Mouse (Mus musculus) CH12.LX (cell line): Measurements from ENCODE around the gene Cxcl5. TPM values are rescaled to one million over a fixed set of nuclear protein-coding genes. Genes with fewer than 3 reads are reported as not detected.

Source experiments
- DNase-seq: peaks from one replicate; pipeline ENCODE4 v3.0.0-alpha.2; 2013; ENCODE audit errors: extremely low read depth
- H3K27ac ChIP-seq: 2 replicates; pipeline ENCODE4 v1.5.1; 2012; ENCODE audit warnings: low read depth, mild to moderate bottlenecking, control low read depth, moderate library complexity; ENCODE audit not compliant: insufficient read depth
- H3K27me3 ChIP-seq: replicated peaks from 2 replicates; pipeline ENCODE3; 2012; ENCODE audit warnings: inconsistent platforms
- H3K36me3 ChIP-seq, 2 experiments: replicated peaks in 1 of 2; 2 replicates each; pipeline versions ENCODE3 to v1.6.1; 2012; ENCODE audit warnings: inconsistent platforms in 1 of 2, low read length in 1 of 2, mild to moderate bottlenecking in 1 of 2, mixed read lengths in 1 of 2, moderate library complexity in 1 of 2; ENCODE audit not compliant: control insufficient read depth in 1 of 2, insufficient read depth in 1 of 2
- H3K4me1 ChIP-seq, 2 experiments: 2 replicates each; pipeline ENCODE4 v1.6.1; 2012; ENCODE audit warnings: inconsistent platforms in 1 of 2, moderate library complexity in 1 of 2; ENCODE audit not compliant: insufficient read depth in 2 of 2, control insufficient read depth in 1 of 2
- H3K4me2 ChIP-seq: 2 replicates; pipeline ENCODE4 v1.6.1; 2012; ENCODE audit warnings: low read depth, mild to moderate bottlenecking, control low read depth; ENCODE audit not compliant: poor library complexity, insufficient read depth, severe bottlenecking
- H3K4me3 ChIP-seq, 3 experiments: fragments of 150-350 bp in 1 of 3; sonication (generic) in 1 of 3; replicated peaks in 1 of 3; 2 replicates each; pipeline versions ENCODE3 to v1.5.1; 2011 to 2012; ENCODE audit warnings: low read depth in 2 of 3, low read length in 2 of 3, mild to moderate bottlenecking in 2 of 3, moderate library complexity in 2 of 3, control low read depth in 1 of 3, improper control_type of control experiment in 1 of 3, inconsistent platforms in 1 of 3, mixed read lengths in 1 of 3; ENCODE audit not compliant: poor library complexity in 1 of 3
- H3K79me2 ChIP-seq: replicated peaks from 2 replicates; pipeline ENCODE4 v1.6.1; 2012; ENCODE audit warnings: mild to moderate bottlenecking, moderate library complexity; ENCODE audit not compliant: control insufficient read depth, poor library complexity, insufficient read depth, severe bottlenecking; ENCODE audit errors: extremely low read depth
- H3K9ac ChIP-seq: 2 replicates; pipeline ENCODE4 v1.6.1; 2012; ENCODE audit warnings: low read depth, mild to moderate bottlenecking, control low read depth, moderate library complexity; ENCODE audit not compliant: insufficient read depth
- H3K9me3 ChIP-seq: replicated peaks from 2 replicates; pipeline ENCODE3; 2012; ENCODE audit warnings: low read length, inconsistent platforms, mixed read lengths
- BHLHE40 ChIP-seq: IDR thresholded peaks from 2 replicates; pipeline ENCODE4 v1.6.1; 2011; ENCODE audit warnings: mild to moderate bottlenecking, low read depth, low read length, improper control_type of control experiment
- CHD1 ChIP-seq: IDR thresholded peaks from 2 replicates; pipeline ENCODE4 v1.6.1; 2012; ENCODE audit warnings: low read depth, low read length, improper control_type of control experiment, inconsistent platforms
- CHD2 ChIP-seq: IDR thresholded peaks from 2 replicates; pipeline ENCODE4 v1.6.1; 2011; ENCODE audit warnings: low read length, improper control_type of control experiment
- CTCF ChIP-seq, 2 experiments: IDR thresholded peaks in 1 of 2; conservative IDR thresholded peaks in 1 of 2; 2 replicates each; pipeline ENCODE4 v1.5.1; 2011 to 2012; ENCODE audit warnings: low read depth in 2 of 2, low read length in 2 of 2, improper control_type of control experiment in 1 of 2, inconsistent platforms in 1 of 2, mild to moderate bottlenecking in 1 of 2, moderate library complexity in 1 of 2
- E2F4 ChIP-seq: IDR thresholded peaks from 2 replicates; pipeline ENCODE4 v1.6.1; 2011; ENCODE audit warnings: low read depth, low read length, improper control_type of control experiment; ENCODE audit not compliant: insufficient replicate concordance
- ELF1 ChIP-seq: IDR thresholded peaks from 2 replicates; pipeline ENCODE4 v1.6.1; 2014; ENCODE audit warnings: low read depth, mild to moderate bottlenecking, inconsistent platforms, low read length, improper control_type of control experiment
- GABPA ChIP-seq: IDR thresholded peaks from 2 replicates; pipeline ENCODE4 v1.6.1; 2012; ENCODE audit warnings: low read depth, low read length, improper control_type of control experiment, inconsistent platforms; ENCODE audit not compliant: insufficient replicate concordance
- HCFC1 ChIP-seq: IDR thresholded peaks from 2 replicates; pipeline ENCODE4 v1.6.1; 2012; ENCODE audit warnings: low read depth, mild to moderate bottlenecking, inconsistent platforms, low read length, improper control_type of control experiment
- IRF4 ChIP-seq: IDR thresholded peaks from 2 replicates; pipeline ENCODE4 v1.6.1; 2014; ENCODE audit warnings: low read depth, mild to moderate bottlenecking, inconsistent platforms, low read length, improper control_type of control experiment
- JUN ChIP-seq: IDR thresholded peaks from 2 replicates; pipeline ENCODE4 v1.6.1; 2011; ENCODE audit warnings: low read depth, mild to moderate bottlenecking, low read length, improper control_type of control experiment, moderate library complexity; ENCODE audit not compliant: insufficient read depth
- JUND ChIP-seq: conservative IDR thresholded peaks from 2 replicates; pipeline ENCODE4 v1.6.1; 2011; ENCODE audit warnings: low read depth, low read length, improper control_type of control experiment
- KAT2A ChIP-seq: IDR thresholded peaks from 2 replicates; pipeline ENCODE4 v1.6.1; 2012; ENCODE audit warnings: low read length, improper control_type of control experiment, inconsistent platforms; ENCODE audit not compliant: insufficient replicate concordance
- MAX ChIP-seq: IDR thresholded peaks from 2 replicates; pipeline ENCODE4 v1.6.1; 2011; ENCODE audit warnings: low read length, improper control_type of control experiment
- MEF2A ChIP-seq: IDR thresholded peaks from 2 replicates; pipeline ENCODE4 v1.6.1; 2014; ENCODE audit warnings: low read depth, mild to moderate bottlenecking, inconsistent platforms, low read length, improper control_type of control experiment, borderline replicate concordance
- MXI1 ChIP-seq: IDR thresholded peaks from 2 replicates; pipeline ENCODE4 v1.6.1; 2011; ENCODE audit warnings: mild to moderate bottlenecking, low read depth, low read length, improper control_type of control experiment
- MYC ChIP-seq: IDR thresholded peaks from 2 replicates; pipeline ENCODE4 v1.6.1; 2011; ENCODE audit warnings: low read depth, mild to moderate bottlenecking, improper control_type of control experiment, low read length
- NELFE ChIP-seq: IDR thresholded peaks from 2 replicates; pipeline ENCODE4 v1.6.1; 2011; ENCODE audit warnings: low read depth, low read length, improper control_type of control experiment
- NRF1 ChIP-seq: IDR thresholded peaks from 2 replicates; pipeline ENCODE4 v1.6.1; 2014; ENCODE audit warnings: low read depth, mild to moderate bottlenecking, inconsistent platforms, low read length, improper control_type of control experiment, moderate library complexity
- PAX5 ChIP-seq: IDR thresholded peaks from 2 replicates; pipeline ENCODE4 v1.6.1; 2012; ENCODE audit warnings: low read length, inconsistent platforms, mixed read lengths
- POLR2AphosphoS2 ChIP-seq: IDR thresholded peaks from 2 replicates; pipeline ENCODE4 v1.6.1; 2011; ENCODE audit warnings: low read depth, low read length, improper control_type of control experiment
- RAD21 ChIP-seq: IDR thresholded peaks from 2 replicates; pipeline ENCODE4 v1.6.1; 2011; ENCODE audit warnings: low read depth, mild to moderate bottlenecking, low read length, improper control_type of control experiment, moderate library complexity
- SIN3A ChIP-seq: IDR thresholded peaks from 2 replicates; pipeline ENCODE4 v1.6.1; 2012; ENCODE audit warnings: low read length, improper control_type of control experiment, inconsistent platforms
- SMC3 ChIP-seq: IDR thresholded peaks from 2 replicates; pipeline ENCODE4 v1.6.1; 2011; ENCODE audit warnings: low read depth, low read length, improper control_type of control experiment
- TBP ChIP-seq: conservative IDR thresholded peaks from 2 replicates; pipeline ENCODE4 v1.6.1; 2011; ENCODE audit warnings: low read depth, low read length, improper control_type of control experiment
- TCF12 ChIP-seq: IDR thresholded peaks from 2 replicates; pipeline ENCODE4 v1.6.1; 2014; ENCODE audit warnings: low read depth, mild to moderate bottlenecking, inconsistent platforms, low read length, improper control_type of control experiment
- UBTF ChIP-seq: IDR thresholded peaks from 2 replicates; pipeline ENCODE4 v1.6.1; 2012; ENCODE audit warnings: low read depth, mild to moderate bottlenecking, inconsistent platforms, low read length, improper control_type of control experiment, moderate library complexity
- USF1 ChIP-seq: IDR thresholded peaks from 2 replicates; pipeline ENCODE4 v1.6.1; 2014; ENCODE audit warnings: low read depth, mild to moderate bottlenecking, inconsistent platforms, low read length, improper control_type of control experiment
- USF2 ChIP-seq: conservative IDR thresholded peaks from 2 replicates; pipeline ENCODE4 v1.6.1; 2011; ENCODE audit warnings: low read depth, low read length, improper control_type of control experiment
- ZC3H11A ChIP-seq: IDR thresholded peaks from 2 replicates; pipeline ENCODE4 v1.6.1; 2012; ENCODE audit warnings: low read depth, mild to moderate bottlenecking, inconsistent platforms, low read length, improper control_type of control experiment
- ZKSCAN1 ChIP-seq: IDR thresholded peaks from 2 replicates; pipeline ENCODE4 v1.6.1; 2012; ENCODE audit warnings: low read depth, inconsistent platforms, low read length, improper control_type of control experiment, borderline replicate concordance
- ZMIZ1 ChIP-seq: IDR thresholded peaks from 2 replicates; pipeline ENCODE4 v1.6.1; 2012; ENCODE audit warnings: low read depth, mild to moderate bottlenecking, inconsistent platforms, low read length, improper control_type of control experiment
- ZNF384 ChIP-seq: IDR thresholded peaks from 2 replicates; pipeline ENCODE4 v1.6.1; 2012; ENCODE audit warnings: low read depth, low read length, improper control_type of control experiment, inconsistent platforms
- dilution Hi-C: fragments of 300-500 bp; cut with MboI; formaldehyde crosslinking; loops from 2 replicates; pipeline ENCODE4 v1.14.3; 2020; ENCODE audit warnings: low sequenced_read_pairs; ENCODE audit not compliant: extremely low pct_unique_long_range_greater_than_20kb, extremely low pct_ligation_motif_present
- in situ Hi-C: fragments of 300-500 bp; cut with MboI; formaldehyde crosslinking; loops from 3 replicates; pipeline ENCODE4 v1.14.3; 2019; ENCODE audit warnings: low sequenced_read_pairs, low pct_ligation_motif_present, low pct_unique_long_range_greater_than_20kb, mixed read lengths
- polyA plus RNA-seq: library from polyadenylated mRNA; unstranded; fragments of >175 nt; gene quantifications from 2 replicates; pipeline ENCODE4 v1.2.1, GENCODE M21; 2012; ENCODE audit warnings: low read depth; ENCODE audit not compliant: insufficient read length
- total RNA-seq, 2 experiments: library from RNA; depleted of rRNA; stranded (reverse); fragments of 300-350 nt in 1 of 2; fragments of >200 nt in 1 of 2; gene quantifications; 2 replicates each; pipeline ENCODE4 v1.2.3; 2012 to 2014

Gene Cxcl5
- total and polyA plus RNA-seq, 3 experiments = not detected

DNA sequence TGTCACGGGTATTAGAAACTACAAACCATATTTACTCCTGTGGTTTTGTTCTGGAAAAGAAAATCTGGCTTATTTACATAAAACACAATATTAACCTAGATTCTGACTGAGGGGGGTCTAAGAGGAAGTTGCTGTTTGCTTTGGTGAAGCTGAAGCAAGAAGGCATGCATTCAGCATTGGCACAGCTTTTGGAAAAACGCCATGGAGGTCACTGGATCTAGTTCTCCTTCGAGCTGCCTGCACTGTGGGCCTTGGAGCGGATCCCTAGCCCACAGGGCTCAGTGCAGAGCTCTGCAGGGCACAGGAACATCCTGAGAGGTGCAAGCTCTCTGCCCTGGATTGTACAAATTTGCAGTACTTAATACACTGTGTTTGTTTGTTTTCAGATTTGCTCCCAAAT, 27.7 kb upstream of the Cxcl5 start:
- Histone ChIP-seq H3K4me3 (no peak overlapping the region), H3K27me3 (no peaks in the 10 kb centered on the region), H3K4me2 (no peak overlapping the region), H3K4me1 (peaks cover 0 to 3% of the 10 kb centered on the region in 2 experiments; a peak in 1 of 4 replicates), H3K9ac (no peak overlapping the region), H3K36me3 (no peaks in the 10 kb centered on the region), H3K27ac (no peak overlapping the region), H3K79me2 (no peaks in the 10 kb centered on the region), H3K9me3 (no peaks in the 10 kb centered on the region)
- TF ChIP-seq SMC3 (no peak), TBP (no peak), USF1 (no peak), TCF12 (no peak), MYC (no peak), PAX5 (no peak), NRF1 (no peak), ZC3H11A (no peak), SIN3A (no peak), CHD2 (no peak), USF2 (no peak), HCFC1 (no peak), MAX (no peak), KAT2A (no peak), JUN (no peak)
- no peak for DNase-seq
- in situ Hi-C loops (no loop called here), dilution Hi-C loops (no loop called here)

- peak; percentile 94 for DNase-seq
- no peaks in the 10 kb centered on the region for H3K79me2 ChIP-seq
- no peaks in the 10 kb centered on the region for H3K36me3 ChIP-seq
- H3K27ac ChIP-seq = no peak overlapping the region
- H3K9ac ChIP-seq = no peak overlapping the region
- H3K4me2 ChIP-seq = no peak overlapping the region
- H3K4me3 ChIP-seq = no peak overlapping the region
- no peaks in the 10 kb centered on the region for H3K9me3 ChIP-seq
- H3K27me3 ChIP-seq = no peaks in the 10 kb centered on the region
- dilution Hi-C loops = no loop called here
- peaks cover 6 to 34% of the 10 kb centered on the region in 2 experiments; a peak in 3 of 4 replicates for H3K4me1 ChIP-seq
- in situ Hi-C loops = no loop called here
- TF ChIP-seq CTCF (conservative IDR thresholded peaks at IDR 0.05 in 1 of 2, IDR thresholded peaks at IDR 0.05 in 1 of 2; ENCODE audit: low read depth in 2 of 2, low read length in 2 of 2) (no peak), JUN (peak; percentile 62), E2F4 (no peak), GABPA (no peak), UBTF (no peak), ZMIZ1 (no peak), TBP (0 out of 2 replicates have a peak, but pooled peaks have one; percentile 21), NELFE (no peak; the same call in 1 of the 2 replicates), ZNF384 (no peak), RAD21 (no peak), CHD2 (no peak), KAT2A (no peak), BHLHE40 (peak; percentile 98), PAX5 (no peak), ELF1 (peak; percentile 27; the same call in 1 of the 2 replicates), MEF2A (peak; percentile 45; the same call in 1 of the 2 replicates), ZKSCAN1 (no peak), JUND (peak; percentile 74), SIN3A (no peak), USF1 (no peak; the same call in 1 of the 2 replicates), POLR2AphosphoS2 (no peak), CHD1 (no peak), IRF4 (0 out of 2 replicates have a peak, but pooled peaks have one; percentile 26), MAX (no peak; the same call in 1 of the 2 replicates), MXI1 (no peak), TCF12 (peak; percentile 22; the same call in 1 of the 2 replicates), USF2 (no peak), ZC3H11A (no peak)
Observed at GRCm38 (mm10) chr5:90742029-90742428, 17.1 kb upstream of the Cxcl5 start.
